Mouse (Mus musculus): ENCODE measurements around the gene Rps6kl1. TPM values are rescaled to one million over a fixed set of nuclear protein-coding genes. Genes with fewer than 3 reads are reported as not detected.

The Rps6kl1 gene
- polyA plus RNA-seq, 1 experiment from 2014 or later: 1.1 TPM

- Histone ChIP-seq H3K9ac (no peak overlapping the region), H3K4me1 (peaks cover 35% of the 10 kb centered on the region), H3K36me3 (peaks cover 21% of the 10 kb centered on the region), H3K27me3 (no peaks in the 10 kb centered on the region), H3K4me2 (no peak overlapping the region), H3K4me3 (no peak overlapping the region), H3K9me3 (no peaks in the 10 kb centered on the region), H3K27ac (no peak overlapping the region)
- ATAC-seq (ENCODE audit: insufficient number of reproducible peaks, insufficient read depth, low FRiP score, low TSS enrichment, low read depth): no peak
- WGBS: 93% methylated on average over 3 of the region's 3 CpGs
These were observed 37.7 kb downstream of the Rps6kl1 start for GRCm38 (mm10) chr12:85113337-85113736.

- no peaks in the 10 kb centered on the region for H3K9me3 ChIP-seq
- WGBS: 85% methylated on average over 7 of the region's 7 CpGs
- H3K4me3 ChIP-seq: peak overlapping the region; percentile 89; the same call in 1 of the 2 replicates
These were observed 38.4 kb downstream of the Rps6kl1 start for GRCm38 (mm10) chr12:85112550-85113251.

GRCm38 (mm10) chr12:85110698-85111592, 40.1 kb downstream of the Rps6kl1 start, which contains the start of the genes Prox2 and Dlst:
TSS of gene Prox2 (minus strand) at chr12:85110759.
TSS of gene Dlst (plus strand) at chr12:85110833.
- H3K9me3 ChIP-seq: no peaks in the 10 kb centered on the region
- H3K4me2 ChIP-seq: peak within 1 kb of the TSS; percentile 78
- no peaks in the 10 kb centered on the region for H3K27me3 ChIP-seq
- H3K4me3 ChIP-seq: peak within 1 kb of the TSS; percentile 89
- under 1% methylated on average over 83 of the region's 83 CpGs for WGBS
- ATAC-seq (ENCODE audit: insufficient number of reproducible peaks, insufficient read depth, low FRiP score, low TSS enrichment, low read depth): peak; percentile 82
- H3K27ac ChIP-seq: peak within 1 kb of the TSS; percentile 92
- peak within 1 kb of the TSS; percentile 93 for H3K9ac ChIP-seq
- H3K4me1 ChIP-seq: peaks cover 42% of the 10 kb centered on the region
- peaks cover 11% of the 10 kb centered on the region for H3K36me3 ChIP-seq

More at GRCm38 (mm10) chr12:85112550-85113251, 38.4 kb downstream of the Rps6kl1 start:
- Histone ChIP-seq H3K4me2 (peak overlapping the region; percentile 78), H3K27me3 (no peaks in the 10 kb centered on the region), H3K4me1 (peaks cover 35% of the 10 kb centered on the region), H3K9ac (0 out of 2 replicates have a peak overlapping the region, but pooled peaks have one; percentile 3), H3K36me3 (peaks cover 17% of the 10 kb centered on the region), H3K27ac (no peak overlapping the region)
- no peak for ATAC-seq (ENCODE audit: insufficient number of reproducible peaks, insufficient read depth, low FRiP score, low TSS enrichment, low read depth)

- H3K4me2 ChIP-seq: peak overlapping the region; percentile 78
- peaks cover 38% of the 10 kb centered on the region for H3K4me1 ChIP-seq
- H3K36me3 ChIP-seq: peaks cover 8% of the 10 kb centered on the region
- H3K9me3 ChIP-seq: no peaks in the 10 kb centered on the region
- H3K27me3 ChIP-seq: no peaks in the 10 kb centered on the region
- peak overlapping the region; percentile 89 for H3K4me3 ChIP-seq
- H3K27ac ChIP-seq: peak overlapping the region; percentile 92
- 12% methylated on average over 18 of the region's 18 CpGs for WGBS
- no peak for ATAC-seq (ENCODE audit: insufficient number of reproducible peaks, insufficient read depth, low FRiP score, low TSS enrichment, low read depth)
- peak overlapping the region; percentile 93 for H3K9ac ChIP-seq
These were observed 40.9 kb downstream of the Rps6kl1 start for GRCm38 (mm10) chr12:85110011-85110697.

- H3K4me1 ChIP-seq: peaks cover 38% of the 10 kb centered on the region
- no peak for ATAC-seq (ENCODE audit: insufficient number of reproducible peaks, insufficient read depth, low FRiP score, low TSS enrichment, low read depth)
- H3K27me3 ChIP-seq: no peaks in the 10 kb centered on the region
- H3K4me2 ChIP-seq: peak overlapping the region; percentile 78
- H3K4me3 ChIP-seq: no peak overlapping the region
- H3K9ac ChIP-seq: 0 out of 2 replicates have a peak overlapping the region, but pooled peaks have one; percentile 27
- H3K9me3 ChIP-seq: no peaks in the 10 kb centered on the region
- H3K36me3 ChIP-seq: 0 out of 2 replicates have a peak, but pooled peaks cover 3% of the 10 kb centered on the region
- H3K27ac ChIP-seq: peak overlapping the region; percentile 92; the same call in 1 of the 2 replicates
- WGBS: 41% methylated on average over 4 of the region's 4 CpGs
These were observed 41.6 kb downstream of the Rps6kl1 start for GRCm38 (mm10) chr12:85109426-85109825.

GRCm38 (mm10) chr12:85108643-85109042, 42.4 kb downstream of the Rps6kl1 start:
- Histone ChIP-seq H3K9me3 (no peaks in the 10 kb centered on the region), H3K4me3 (no peak overlapping the region), H3K36me3 (0 out of 2 replicates have a peak, but pooled peaks cover 3% of the 10 kb centered on the region), H3K4me2 (no peak overlapping the region), H3K27me3 (no peaks in the 10 kb centered on the region), H3K9ac (no peak overlapping the region), H3K4me1 (peaks cover 38% of the 10 kb centered on the region), H3K27ac (no peak overlapping the region)
- WGBS: 61% methylated on average over 3 of the region's 3 CpGs
- no peak for ATAC-seq (ENCODE audit: insufficient number of reproducible peaks, insufficient read depth, low FRiP score, low TSS enrichment, low read depth)

- no peak overlapping the region for H3K9ac ChIP-seq
- 2% methylated on average over 8 of the region's 8 CpGs for WGBS
- H3K27me3 ChIP-seq: no peaks in the 10 kb centered on the region
- H3K9me3 ChIP-seq: no peaks in the 10 kb centered on the region
- H3K4me1 ChIP-seq: peaks cover 20% of the 10 kb centered on the region
- no peak overlapping the region for H3K27ac ChIP-seq
- H3K36me3 ChIP-seq: no peaks in the 10 kb centered on the region
- 0 out of 2 replicates have a peak overlapping the region, but pooled peaks have one; percentile 14 for H3K4me3 ChIP-seq
- H3K4me2 ChIP-seq: peak overlapping the region; percentile 47
- no peak for ATAC-seq (ENCODE audit: insufficient number of reproducible peaks, insufficient read depth, low FRiP score, low TSS enrichment, low read depth)
These were observed 44.8 kb downstream of the Rps6kl1 start for GRCm38 (mm10) chr12:85106292-85106691.

GRCm38 (mm10) chr12:85104789-85105188, 46.3 kb downstream of the Rps6kl1 start:
- no peaks in the 10 kb centered on the region for H3K9me3 ChIP-seq
- no peak overlapping the region for H3K9ac ChIP-seq
- WGBS: 92% methylated on average over 8 of the region's 8 CpGs
- H3K4me2 ChIP-seq: no peak overlapping the region
- H3K27ac ChIP-seq: no peak overlapping the region
- no peak for ATAC-seq (ENCODE audit: insufficient number of reproducible peaks, insufficient read depth, low FRiP score, low TSS enrichment, low read depth)
- peaks cover 19% of the 10 kb centered on the region for H3K4me1 ChIP-seq
- no peaks in the 10 kb centered on the region for H3K36me3 ChIP-seq
- H3K4me3 ChIP-seq: no peak overlapping the region
- no peaks in the 10 kb centered on the region for H3K27me3 ChIP-seq

- H3K36me3 ChIP-seq: no peaks in the 10 kb centered on the region
- WGBS: 79% methylated on average over 8 of the region's 8 CpGs
- no peak overlapping the region for H3K27ac ChIP-seq
- H3K4me2 ChIP-seq: no peak overlapping the region
- no peak overlapping the region for H3K9ac ChIP-seq
- H3K4me1 ChIP-seq: peaks cover 10% of the 10 kb centered on the region
- no peaks in the 10 kb centered on the region for H3K27me3 ChIP-seq
- no peak for ATAC-seq (ENCODE audit: insufficient number of reproducible peaks, insufficient read depth, low FRiP score, low TSS enrichment, low read depth)
- no peaks in the 10 kb centered on the region for H3K9me3 ChIP-seq
- no peak overlapping the region for H3K4me3 ChIP-seq
These were observed 48.0 kb downstream of the Rps6kl1 start for GRCm38 (mm10) chr12:85103096-85103495.

GRCm38 (mm10) chr12:85101521-85102106, 49.5 kb downstream of the Rps6kl1 start:
- Histone ChIP-seq H3K4me3 (no peak overlapping the region), H3K36me3 (no peaks in the 10 kb centered on the region), H3K9me3 (no peaks in the 10 kb centered on the region), H3K27me3 (no peaks in the 10 kb centered on the region), H3K9ac (no peak overlapping the region), H3K27ac (no peak overlapping the region), H3K4me1 (peaks cover 8% of the 10 kb centered on the region), H3K4me2 (no peak overlapping the region)
- no peak for ATAC-seq (ENCODE audit: insufficient number of reproducible peaks, insufficient read depth, low FRiP score, low TSS enrichment, low read depth)
- 75% methylated on average over 5 of the region's 5 CpGs for WGBS

- H3K27me3 ChIP-seq: no peaks in the 10 kb centered on the region
- ATAC-seq (ENCODE audit: insufficient number of reproducible peaks, insufficient read depth, low FRiP score, low TSS enrichment, low read depth): no peak
- H3K9ac ChIP-seq: no peak overlapping the region
These were observed 50.1 kb downstream of the Rps6kl1 start for GRCm38 (mm10) chr12:85101001-85101400.

More at GRCm38 (mm10) chr12:85101001-85101400, 50.1 kb downstream of the Rps6kl1 start:
- Histone ChIP-seq H3K36me3 (no peaks in the 10 kb centered on the region), H3K4me2 (no peak overlapping the region), H3K4me3 (no peak overlapping the region), H3K27ac (no peak overlapping the region), H3K9me3 (no peaks in the 10 kb centered on the region), H3K4me1 (peaks cover 3% of the 10 kb centered on the region)
- WGBS: 48% methylated on average over 14 of the region's 14 CpGs

Data from embryonic facial prominence, embryonic 13.5 days (tissue).